Mouse (Mus musculus): Measurements from ENCODE around the gene Rgl2. TPM values are rescaled to one million over a fixed set of nuclear protein-coding genes. Genes with fewer than 3 reads are reported as not detected.
"Not testable (repeated sequence)": the region's sequence is repeated elsewhere in the genome, so short reads cannot be mapped to it uniquely, and the experiment has no call there.

Rgl2 gene
- polyA plus RNA-seq, 1 experiment from 2014 or later, result 27.8 TPM

DNA sequence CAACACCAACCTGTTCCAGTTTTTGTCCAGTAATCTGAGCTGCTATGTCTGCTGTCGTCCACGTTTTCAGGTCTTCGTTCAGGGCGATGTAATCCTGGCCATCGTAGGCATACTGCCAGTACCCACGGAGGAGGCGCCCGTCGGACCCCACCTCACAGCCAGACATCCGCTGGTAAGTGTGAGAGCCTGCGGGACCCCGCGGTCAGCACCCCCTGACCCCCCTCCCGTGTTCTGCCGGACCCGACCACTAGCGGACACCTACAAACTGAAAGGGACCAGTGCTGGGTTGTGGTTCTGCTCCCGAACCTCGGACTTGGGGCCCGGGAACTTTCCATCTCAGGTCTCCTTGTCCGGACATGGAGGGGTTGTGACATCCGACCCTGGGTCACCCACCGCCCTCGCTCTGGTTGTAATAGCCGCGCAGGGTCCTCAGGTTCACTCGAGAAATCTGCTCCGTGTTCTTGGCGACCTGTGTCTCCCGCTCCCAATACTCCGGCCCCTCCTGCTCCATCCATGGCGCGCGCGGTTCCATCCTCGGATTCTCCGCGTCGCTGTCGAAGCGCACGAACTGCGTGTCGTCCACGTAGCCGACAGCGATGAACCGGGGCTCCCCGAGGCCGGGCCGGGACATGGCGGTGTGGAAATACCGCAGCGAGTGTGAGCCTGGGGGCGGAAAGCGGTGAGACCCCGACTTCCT lies 48.7 kb downstream of the Rgl2 start:
- peaks cover 42% of the 10 kb centered on the region for H3K27me3 ChIP-seq (ENCODE audit: control insufficient read depth, insufficient read depth, low read length)

DNA sequence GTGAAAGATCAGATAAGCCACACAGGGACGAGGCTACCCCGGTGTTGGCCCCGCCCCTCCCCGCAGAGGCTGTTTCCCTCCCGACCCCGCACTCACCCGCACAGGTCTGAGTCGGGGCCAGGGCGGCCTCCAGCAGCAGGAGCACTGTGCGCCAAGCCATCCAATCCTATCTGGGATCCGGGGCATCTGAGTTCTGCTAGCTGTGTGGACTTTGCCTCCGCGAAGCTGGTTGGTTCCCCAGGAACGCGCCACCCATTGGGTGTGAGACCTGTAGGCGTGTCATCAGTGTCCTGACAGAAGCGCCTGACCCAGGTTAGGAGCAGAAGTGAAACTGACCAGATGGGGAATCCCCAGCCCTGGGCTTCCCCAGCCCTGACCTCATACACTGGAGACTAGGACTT lies 49.3 kb downstream of the Rgl2 start:
- 0% methylated on average over 17 of the region's 17 CpGs for WGBS (ENCODE audit: insufficient replicate concordance)
- peaks cover 12% of the 10 kb centered on the region for H3K4me1 ChIP-seq (ENCODE audit: control insufficient read depth, insufficient read depth, low read length)
- ATAC-seq (replicated peaks; ENCODE audit: insufficient number of reproducible peaks, low FRiP score, low TSS enrichment), result peak; percentile 77
- H3K36me3 ChIP-seq (ENCODE audit: control insufficient read depth, insufficient read depth, low read length), result no peaks in the 10 kb centered on the region
- H3K4me2 ChIP-seq, result peak overlapping the region; percentile 71
- no peaks in the 10 kb centered on the region for H3K9me3 ChIP-seq (replicated peaks; ENCODE audit: control insufficient read depth, low read length)
- peak overlapping the region; percentile 39 for H3K9ac ChIP-seq (ENCODE audit: low read depth, low read length)
- peak overlapping the region; percentile 38 for H3K4me3 ChIP-seq (ENCODE audit: low read depth, low read length)
- H3K27me3 ChIP-seq (ENCODE audit: control insufficient read depth, insufficient read depth, low read length), result peaks cover 42% of the 10 kb centered on the region
- H3K27ac ChIP-seq (ENCODE audit: low read depth, low read length), result no peak overlapping the region

More for the DNA sequence above, 48.7 kb downstream of the Rgl2 start:
- no peaks in the 10 kb centered on the region for H3K9me3 ChIP-seq (replicated peaks; ENCODE audit: control insufficient read depth, low read length)
- no peak overlapping the region for H3K27ac ChIP-seq (ENCODE audit: low read depth, low read length)
- peak overlapping the region; percentile 71 for H3K4me2 ChIP-seq
- peak overlapping the region; percentile 39 for H3K9ac ChIP-seq (ENCODE audit: low read depth, low read length)
- WGBS (ENCODE audit: insufficient replicate concordance), result 2% methylated on average over 57 of the region's 57 CpGs
- H3K36me3 ChIP-seq (ENCODE audit: control insufficient read depth, insufficient read depth, low read length), result no peaks in the 10 kb centered on the region
- peak overlapping the region; percentile 38 for H3K4me3 ChIP-seq (ENCODE audit: low read depth, low read length)
- peaks cover 12% of the 10 kb centered on the region for H3K4me1 ChIP-seq (ENCODE audit: control insufficient read depth, insufficient read depth, low read length)
- ATAC-seq (replicated peaks; ENCODE audit: insufficient number of reproducible peaks, low FRiP score, low TSS enrichment), result no peak

DNA sequence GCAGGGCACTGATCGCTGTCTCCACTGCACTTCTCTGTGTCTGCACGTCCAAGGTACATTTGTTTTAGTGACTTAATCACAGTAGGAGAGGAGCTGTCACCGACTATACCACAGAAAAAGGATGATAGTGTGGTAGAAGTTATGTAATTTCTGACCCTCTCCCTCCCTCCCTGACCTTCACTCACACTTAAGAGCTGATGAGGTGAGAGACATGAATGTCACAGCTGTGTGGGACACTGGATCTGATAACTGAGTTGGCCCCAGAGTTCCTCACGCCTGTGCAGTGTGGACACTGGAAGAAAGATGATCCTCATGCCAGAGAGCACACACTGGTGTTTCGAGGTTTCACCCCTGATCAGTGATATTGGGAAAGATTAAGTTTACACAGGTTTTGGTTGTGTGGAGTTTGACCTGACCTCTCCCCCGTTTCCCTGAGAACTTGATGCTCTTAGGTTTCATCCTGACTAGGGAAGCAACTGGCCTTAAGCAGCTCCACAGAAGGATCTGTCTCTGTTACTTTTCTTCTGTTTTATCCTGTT lies 50.2 kb downstream of the Rgl2 start:
- peaks cover 42% of the 10 kb centered on the region for H3K27me3 ChIP-seq (ENCODE audit: control insufficient read depth, insufficient read depth, low read length)
- WGBS (ENCODE audit: insufficient replicate concordance), result 62% methylated on average over 6 of the region's 6 CpGs

DNA sequence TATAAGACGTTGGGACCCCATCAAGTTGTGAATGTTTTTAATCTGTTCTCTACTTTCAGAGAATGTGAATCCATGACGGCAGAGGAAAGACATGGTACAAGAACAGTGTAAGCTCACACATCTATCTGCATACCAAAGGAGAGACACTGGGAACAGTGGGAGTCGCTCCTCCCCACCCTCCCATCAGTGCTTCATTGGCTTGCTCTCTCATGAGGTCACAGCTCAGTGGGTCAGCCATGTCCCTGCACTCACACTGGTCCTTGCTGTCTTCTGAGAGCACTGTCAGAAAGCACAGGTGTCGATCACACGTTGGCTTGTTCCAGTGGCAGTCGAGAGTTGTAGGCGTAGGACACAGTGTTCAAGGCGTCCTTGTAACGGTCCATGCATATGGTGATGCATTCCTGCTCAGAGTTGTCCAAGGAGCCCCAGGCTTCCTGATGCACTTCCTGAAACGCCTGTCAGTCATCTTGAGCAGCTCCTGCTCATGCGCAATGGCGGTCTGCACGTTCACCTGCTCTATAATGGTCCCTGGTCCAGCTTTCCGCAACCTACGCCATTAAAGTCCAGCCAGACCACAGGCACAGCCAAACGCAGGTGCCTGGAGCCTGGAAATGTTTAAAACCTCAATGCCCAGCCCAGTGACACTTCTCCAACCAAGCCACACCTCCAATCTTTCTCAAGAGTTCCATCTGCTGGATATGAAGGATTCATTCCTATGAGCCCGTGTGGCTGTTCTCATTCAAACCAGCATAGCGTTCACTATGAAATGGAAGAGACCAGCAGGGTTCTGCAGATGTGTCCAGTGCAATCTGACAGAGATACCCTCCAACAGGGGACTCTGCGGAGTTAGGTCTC lies 51.1 kb downstream of the Rgl2 start:
- H3K27me3 ChIP-seq (ENCODE audit: control insufficient read depth, insufficient read depth, low read length), result peaks cover 42% of the 10 kb centered on the region
- H3K4me1 ChIP-seq (ENCODE audit: control insufficient read depth, insufficient read depth, low read length), result peaks cover 12% of the 10 kb centered on the region
- no peaks in the 10 kb centered on the region for H3K9me3 ChIP-seq (replicated peaks; ENCODE audit: control insufficient read depth, low read length)
- H3K4me2 ChIP-seq, result peak overlapping the region; percentile 29
- ATAC-seq (replicated peaks; ENCODE audit: insufficient number of reproducible peaks, low FRiP score, low TSS enrichment), result no peak
- H3K36me3 ChIP-seq (ENCODE audit: control insufficient read depth, insufficient read depth, low read length), result no peaks in the 10 kb centered on the region
- 74% methylated on average over 19 of the region's 19 CpGs for WGBS (ENCODE audit: insufficient replicate concordance)
- no peak overlapping the region for H3K9ac ChIP-seq (ENCODE audit: low read depth, low read length)
- H3K27ac ChIP-seq (ENCODE audit: low read depth, low read length), result 0 out of 2 replicates have a peak overlapping the region, but pooled peaks have one; percentile 22
- no peak overlapping the region for H3K4me3 ChIP-seq (ENCODE audit: low read depth, low read length)

More for the DNA sequence above, 50.2 kb downstream of the Rgl2 start:
- no peak overlapping the region for H3K4me3 ChIP-seq (ENCODE audit: low read depth, low read length)
- no peak overlapping the region for H3K9ac ChIP-seq (ENCODE audit: low read depth, low read length)
- no peak for ATAC-seq (replicated peaks; ENCODE audit: insufficient number of reproducible peaks, low FRiP score, low TSS enrichment)
- peaks cover 12% of the 10 kb centered on the region for H3K4me1 ChIP-seq (ENCODE audit: control insufficient read depth, insufficient read depth, low read length)
- H3K27ac ChIP-seq (ENCODE audit: low read depth, low read length), result no peak overlapping the region
- no peaks in the 10 kb centered on the region for H3K36me3 ChIP-seq (ENCODE audit: control insufficient read depth, insufficient read depth, low read length)
- no peaks in the 10 kb centered on the region for H3K9me3 ChIP-seq (replicated peaks; ENCODE audit: control insufficient read depth, low read length)
- no peak overlapping the region for H3K4me2 ChIP-seq

DNA sequence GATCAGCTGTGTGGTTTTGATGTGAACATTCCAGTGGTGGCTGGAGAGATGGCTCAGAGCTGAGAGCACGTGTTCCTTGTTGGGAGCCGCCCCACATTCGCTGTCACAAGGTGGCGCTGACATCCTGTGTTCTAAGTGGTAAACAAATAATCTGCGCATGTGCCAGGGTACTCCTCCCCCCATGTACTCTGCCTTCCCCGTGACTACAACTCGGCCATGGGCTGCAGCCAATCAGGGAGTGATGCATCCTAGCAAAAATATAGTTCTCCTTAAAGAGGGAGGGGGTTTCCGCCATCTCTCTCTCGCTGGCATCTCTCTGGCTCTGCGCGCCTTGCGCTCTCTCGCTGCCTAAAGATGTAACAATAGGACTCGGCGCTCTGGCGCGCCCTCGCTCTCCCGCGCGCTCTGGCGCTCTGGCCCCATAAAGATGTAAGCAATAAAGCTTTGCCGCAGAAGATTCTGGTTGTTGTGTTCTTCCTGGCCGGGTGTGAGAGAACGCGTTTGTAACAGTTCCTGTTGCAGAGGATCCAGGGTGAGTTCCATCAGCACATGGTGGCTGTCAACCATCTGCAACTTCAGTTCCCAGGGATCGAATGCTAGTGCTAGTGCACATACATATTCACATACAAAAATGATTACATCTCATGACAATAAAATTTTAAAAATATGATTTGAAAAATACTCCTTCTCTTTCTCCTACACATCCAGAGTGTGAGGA lies 52.0 kb downstream of the Rgl2 start:
- Histone ChIP-seq H3K4me2 (peak overlapping the region; percentile 65), H3K4me1 (ENCODE audit: control insufficient read depth, insufficient read depth, low read length) (peaks cover 12% of the 10 kb centered on the region), H3K27ac (ENCODE audit: low read depth, low read length) (peak overlapping the region; percentile 25; the same call in 1 of the 2 replicates), H3K27me3 (ENCODE audit: control insufficient read depth, insufficient read depth, low read length) (peaks cover 37% of the 10 kb centered on the region), H3K9ac (ENCODE audit: low read depth, low read length) (peak overlapping the region; percentile 16; the same call in 1 of the 2 replicates), H3K4me3 (ENCODE audit: low read depth, low read length) (peak overlapping the region; percentile 40)
- peak; percentile 87 for ATAC-seq (replicated peaks; ENCODE audit: insufficient number of reproducible peaks, low FRiP score, low TSS enrichment)
- under 1% methylated on average over 27 of the region's 27 CpGs for WGBS (ENCODE audit: insufficient replicate concordance)
- not testable (repeated sequence) for H3K36me3 ChIP-seq (ENCODE audit: control insufficient read depth, insufficient read depth, low read length); H3K9me3 ChIP-seq (replicated peaks; ENCODE audit: control insufficient read depth, low read length)

DNA sequence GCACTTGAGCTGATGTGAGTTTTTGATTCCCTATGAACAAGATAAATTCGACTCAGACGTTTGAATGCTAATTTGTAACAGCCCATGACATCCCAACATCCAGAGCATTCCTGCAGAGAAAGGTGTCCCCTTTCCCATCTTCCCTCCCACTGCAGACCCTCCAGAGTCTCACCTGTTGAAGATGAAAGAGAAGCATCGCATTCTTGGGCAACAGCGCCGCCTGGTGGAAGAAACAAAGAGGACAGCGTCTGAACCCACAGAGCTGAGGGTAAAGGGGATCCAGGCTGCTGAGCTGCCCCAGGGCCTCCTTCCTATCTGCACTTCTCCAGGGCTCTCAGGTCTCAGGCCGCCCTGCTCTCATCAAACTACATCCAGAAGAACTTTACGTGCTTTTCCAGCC lies 52.8 kb downstream of the Rgl2 start:
- not testable (repeated sequence) for H3K36me3 ChIP-seq (ENCODE audit: control insufficient read depth, insufficient read depth, low read length); H3K9me3 ChIP-seq (replicated peaks; ENCODE audit: control insufficient read depth, low read length); H3K4me2 ChIP-seq; H3K9ac ChIP-seq (ENCODE audit: low read depth, low read length); H3K27ac ChIP-seq (ENCODE audit: low read depth, low read length); H3K4me3 ChIP-seq (ENCODE audit: low read depth, low read length); ATAC-seq (replicated peaks; ENCODE audit: insufficient number of reproducible peaks, low FRiP score, low TSS enrichment)
- WGBS (ENCODE audit: insufficient replicate concordance), result 8% methylated on average over 8 of the region's 8 CpGs
- Histone ChIP-seq H3K27me3 (ENCODE audit: control insufficient read depth, insufficient read depth, low read length) (peaks cover 30% of the 10 kb centered on the region), H3K4me1 (ENCODE audit: control insufficient read depth, insufficient read depth, low read length) (peaks cover 12% of the 10 kb centered on the region)

Small RNAs within 50 kb of the gene (microRNA-seq; reads per million reads assigned to microRNA genes)
- gene Gm27740 (ENCODE audit: borderline number of aligned reads), result not detected

Other genes starting within 250 kb of the Rgl2 start
- 278 and 323 TPM in 2 replicates for gene Hnrnpm, start 242.7 kb upstream of the Rgl2 start, polyA plus RNA-seq (2014; fragmentation: Nextera tagmentation; extraction: Ambion mirVana)
- gene March2, start 210.9 kb upstream of the Rgl2 start, polyA plus RNA-seq (2014; fragmentation: Nextera tagmentation; extraction: Ambion mirVana), result 73.6 and 83.2 TPM in 2 replicates
- gene Rab11b, start 169.0 kb upstream of the Rgl2 start, polyA plus RNA-seq (2014; fragmentation: Nextera tagmentation; extraction: Ambion mirVana), result 254 and 285 TPM in 2 replicates
- gene Angptl4, start 147.7 kb upstream of the Rgl2 start, polyA plus RNA-seq (2014; fragmentation: Nextera tagmentation; extraction: Ambion mirVana), result 7.6 and 10.5 TPM in 2 replicates
- gene Kank3, start 119.0 kb upstream of the Rgl2 start, polyA plus RNA-seq (2014; fragmentation: Nextera tagmentation; extraction: Ambion mirVana), result 30.1 and 43.2 TPM in 2 replicates
- 654 and 701 TPM in 2 replicates for gene Rps28, start 105.0 kb upstream of the Rgl2 start, polyA plus RNA-seq (2014; fragmentation: Nextera tagmentation; extraction: Ambion mirVana)
- 457 and 481 TPM in 2 replicates for gene Ndufa7, start 105.0 kb upstream of the Rgl2 start, polyA plus RNA-seq (2014; fragmentation: Nextera tagmentation; extraction: Ambion mirVana)
- gene Cd320, start 86.5 kb upstream of the Rgl2 start, polyA plus RNA-seq (2014; fragmentation: Nextera tagmentation; extraction: Ambion mirVana), result 60.8 and 63.9 TPM in 2 replicates
- not detected in 2 replicates for gene Gm7029, start 55.7 kb upstream of the Rgl2 start, polyA plus RNA-seq (2014; fragmentation: Nextera tagmentation; extraction: Ambion mirVana)
- gene Kifc1, start 38.9 kb upstream of the Rgl2 start, polyA plus RNA-seq (2014; fragmentation: Nextera tagmentation; extraction: Ambion mirVana), result 8.1 and 11.8 TPM in 2 replicates
- not detected in 2 replicates for gene Platr17, start 24.4 kb upstream of the Rgl2 start, polyA plus RNA-seq (2014; fragmentation: Nextera tagmentation; extraction: Ambion mirVana)
- 26.4 and 37.0 TPM in 2 replicates for gene Daxx, start 20.1 kb upstream of the Rgl2 start, polyA plus RNA-seq (2014; fragmentation: Nextera tagmentation; extraction: Ambion mirVana)
- 22.0 and 23.4 TPM in 2 replicates for gene Tapbp, start 13.6 kb upstream of the Rgl2 start, polyA plus RNA-seq (2014; fragmentation: Nextera tagmentation; extraction: Ambion mirVana)
- gene Zbtb22, start 13.6 kb upstream of the Rgl2 start, polyA plus RNA-seq (2014; fragmentation: Nextera tagmentation; extraction: Ambion mirVana), result 7.2 and 7.8 TPM in 2 replicates
- gene Pfdn6, start 10.8 kb downstream of the Rgl2 start, polyA plus RNA-seq (2014; fragmentation: Nextera tagmentation; extraction: Ambion mirVana), result 147 and 151 TPM in 2 replicates
- 18.3 and 19.7 TPM in 2 replicates for gene Wdr46, start 11.1 kb downstream of the Rgl2 start, polyA plus RNA-seq (2014; fragmentation: Nextera tagmentation; extraction: Ambion mirVana)
- 2.8 and 5.9 TPM in 2 replicates for gene B3galt4, start 21.9 kb downstream of the Rgl2 start, polyA plus RNA-seq (2014; fragmentation: Nextera tagmentation; extraction: Ambion mirVana)
- 28.1 and 29.5 TPM in 2 replicates for gene Vps52, start 26.3 kb downstream of the Rgl2 start, polyA plus RNA-seq (2014; fragmentation: Nextera tagmentation; extraction: Ambion mirVana)
- 1,135 and 1,150 TPM in 2 replicates for gene Rps18, start 26.5 kb downstream of the Rgl2 start, polyA plus RNA-seq (2014; fragmentation: Nextera tagmentation; extraction: Ambion mirVana)
- 13.8 and 13.9 TPM in 2 replicates for gene H2-K1, start 70.8 kb downstream of the Rgl2 start, polyA plus RNA-seq (2014; fragmentation: Nextera tagmentation; extraction: Ambion mirVana)
- gene Ring1, start 95.1 kb downstream of the Rgl2 start, polyA plus RNA-seq (2014; fragmentation: Nextera tagmentation; extraction: Ambion mirVana), result 3.9 and 4.4 TPM in 2 replicates
- 29.4 and 35.5 TPM in 2 replicates for gene H2-Ke6, start 98.5 kb downstream of the Rgl2 start, polyA plus RNA-seq (2014; fragmentation: Nextera tagmentation; extraction: Ambion mirVana)
- gene Slc39a7, start 102.1 kb downstream of the Rgl2 start, polyA plus RNA-seq (2014; fragmentation: Nextera tagmentation; extraction: Ambion mirVana), result 61.4 and 67.2 TPM in 2 replicates
- gene Rxrb, start 102.3 kb downstream of the Rgl2 start, polyA plus RNA-seq (2014; fragmentation: Nextera tagmentation; extraction: Ambion mirVana), result 13.8 and 14.6 TPM in 2 replicates
- gene Col11a2, start 109.9 kb downstream of the Rgl2 start, polyA plus RNA-seq (2014; fragmentation: Nextera tagmentation; extraction: Ambion mirVana), result 0.31 and 0.70 TPM in 2 replicates
- 0.34 and 1.2 TPM in 2 replicates for gene H2-Oa, start 162.8 kb downstream of the Rgl2 start, polyA plus RNA-seq (2014; fragmentation: Nextera tagmentation; extraction: Ambion mirVana)
- 6.2 and 8.1 TPM in 2 replicates for gene H2-DMa, start 190.0 kb downstream of the Rgl2 start, polyA plus RNA-seq (2014; fragmentation: Nextera tagmentation; extraction: Ambion mirVana)
- gene Brd2, start 193.1 kb downstream of the Rgl2 start, polyA plus RNA-seq (2014; fragmentation: Nextera tagmentation; extraction: Ambion mirVana), result 59.7 and 105 TPM in 2 replicates
- 0.20 TPM in 1 of 2 replicates, not detected in the other for gene H2-DMb2, start 213.8 kb downstream of the Rgl2 start, polyA plus RNA-seq (2014; fragmentation: Nextera tagmentation; extraction: Ambion mirVana)
- gene H2-DMb1, start 223.5 kb downstream of the Rgl2 start, polyA plus RNA-seq (2014; fragmentation: Nextera tagmentation; extraction: Ambion mirVana), result 0.27 and 0.29 TPM in 2 replicates

All from heart, embryonic 11.5 days (tissue).